Mouse (Mus musculus) layer of hippocampus, adult 18-20 months (tissue): ENCODE measurements at regions not wholly inside any gene's neighbourhood (a gene's known extent, or its start where the extent isn't known, plus 50 kb on each side); places are given as distances from the start of the nearest gene placed in this dataset.

Experiments used
- DNase-seq, 2 experiments: peaks; one replicate each; pipeline ENCODE4 v3.0.0; 2022; ENCODE audit warnings: low spot score in 2 of 2

GRCm38 (mm10) chr14:58842196-58842886 is 300.4 kb downstream of the 1700129C05Rik start:
- DNase-seq, result no peak

GRCm38 (mm10) chr14:58822938-58823337 is 319.8 kb downstream of the 1700129C05Rik start:
- no peak for DNase-seq

GRCm38 (mm10) chr14:58817961-58818504 is 324.7 kb downstream of the 1700129C05Rik start:
- DNase-seq, result peak in 1 of 2 experiments; percentile 26

- no peak for DNase-seq
These were observed 326.2 kb downstream of the 1700129C05Rik start for GRCm38 (mm10) chr14:58816540-58816876.

- DNase-seq, result no peak
These were observed 326.8 kb downstream of the 1700129C05Rik start for GRCm38 (mm10) chr14:58815616-58816539.

GRCm38 (mm10) chr14:58812585-58812984 is 330.1 kb downstream of the 1700129C05Rik start:
- no peak for DNase-seq

- DNase-seq, result no peak
These were observed 341.3 kb downstream of the 1700129C05Rik start for GRCm38 (mm10) chr14:58801402-58801861.

GRCm38 (mm10) chr14:58788190-58788945 is 354.3 kb downstream of the 1700129C05Rik start:
- no peak for DNase-seq

- no peak for DNase-seq
These were observed 355.1 kb downstream of the 1700129C05Rik start for GRCm38 (mm10) chr14:58787618-58788017.

GRCm38 (mm10) chr14:58786791-58787491 is 355.8 kb downstream of the 1700129C05Rik start:
- DNase-seq, result no peak

GRCm38 (mm10) chr14:58783201-58783600 is 359.5 kb downstream of the 1700129C05Rik start:
- no peak for DNase-seq

- no peak for DNase-seq
These were observed 362.4 kb downstream of the 1700129C05Rik start for GRCm38 (mm10) chr14:58780306-58780705.

GRCm38 (mm10) chr14:58778675-58779074 is 364.0 kb downstream of the 1700129C05Rik start:
- DNase-seq, result no peak

GRCm38 (mm10) chr14:58761291-58761690 is 381.4 kb downstream of the 1700129C05Rik start:
- DNase-seq, result no peak

GRCm38 (mm10) chr14:58759759-58760158 is 382.9 kb downstream of the 1700129C05Rik start:
- DNase-seq, result no peak

GRCm38 (mm10) chr14:58753781-58754180 is 388.9 kb downstream of the 1700129C05Rik start:
- no peak for DNase-seq

GRCm38 (mm10) chr14:58753136-58753535 is 389.6 kb downstream of the 1700129C05Rik start:
- DNase-seq, result no peak

GRCm38 (mm10) chr14:58726418-58726817 is 416.3 kb downstream of the 1700129C05Rik start:
- no peak for DNase-seq

GRCm38 (mm10) chr14:58714856-58715255 is 427.8 kb downstream of the 1700129C05Rik start:
- DNase-seq, result peak in 1 of 2 experiments; percentile 26

GRCm38 (mm10) chr14:58709861-58710260 is 432.8 kb downstream of the 1700129C05Rik start:
- peak; percentile 35 to 63 for DNase-seq
